Mouse (Mus musculus) stomach, postnatal 0 days (tissue): ENCODE measurements around the gene Astn2.

ENCODE experiments used
- CTCF ChIP-seq: IDR thresholded peaks from 2 replicates; pipeline ENCODE4 v1.5.1; 2016; ENCODE audit warnings: antibody characterized with exemption, low read depth, mild to moderate bottlenecking, moderate library complexity
- EP300 ChIP-seq: optimal IDR thresholded peaks from 2 replicates; pipeline ENCODE3; 2016; ENCODE audit warnings: antibody characterized with exemption

- no peak for TF ChIP-seq CTCF
- no peak for TF ChIP-seq EP300
These were observed 428.2 kb downstream of the Astn2 start for GRCm38 (mm10) chr4:65976251-65976650.
